Mouse (Mus musculus): Measurements from ENCODE around the gene Slc38a4. TPM values are rescaled to one million over a fixed set of nuclear protein-coding genes. Genes with fewer than 3 reads are reported as not detected.
A peak's percentile ranks its signal among the peaks of the same experiment; 100 is the strongest.

The Slc38a4 gene
- polyA plus RNA-seq, 2 experiments: 24.4 to 52.7 TPM

DNA sequence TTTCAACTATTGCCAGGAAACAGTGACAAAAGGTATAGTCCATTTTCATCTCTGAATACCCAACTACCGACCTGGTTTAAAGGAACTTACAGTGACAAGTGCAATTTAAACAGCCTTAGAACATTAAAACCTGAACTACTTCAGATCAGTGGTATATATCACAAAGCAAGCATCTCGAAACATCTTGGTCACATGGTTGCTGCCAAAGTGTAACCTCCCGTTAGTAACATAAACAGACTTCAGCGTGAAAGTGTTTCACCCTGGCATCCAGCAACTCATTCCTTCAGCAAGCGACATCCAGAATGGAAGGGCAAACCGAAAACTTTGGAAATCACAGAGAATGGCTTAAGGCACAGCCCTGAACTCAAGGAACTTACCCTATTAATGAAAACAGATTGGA is 29.1 kb downstream of the Slc38a4 start:
- DNase-seq (ENCODE audit: low read depth in 3 of 3, low spot score in 3 of 3) (no peak), ATAC-seq (ENCODE audit: insufficient read depth) (no peak)
- Histone ChIP-seq H3K4me2 (ENCODE audit: low read depth) (no peak overlapping the region), H3K27ac (no peak overlapping the region), H3K27me3 (ENCODE audit: control insufficient read depth, insufficient read depth, low read length) (no peaks in the 10 kb centered on the region), H3K9me3 (ENCODE audit: control insufficient read depth, low read length) (no peaks in the 10 kb centered on the region), H3K9ac (replicated peaks) (no peak overlapping the region), H3K4me3 (ENCODE audit: insufficient read depth in 1 of 2, low read depth in 2 of 2, low read length in 2 of 2) (no peak overlapping the region), H3K36me3 (replicated peaks; ENCODE audit: control insufficient read depth, insufficient read depth, low read depth) (no peaks in the 10 kb centered on the region), H3K4me1 (replicated peaks; ENCODE audit: control insufficient read depth in 2 of 2, insufficient read depth in 2 of 2, low read length in 1 of 2) (peaks cover 0 to 10% of the 10 kb centered on the region in 2 experiments; a peak in 2 of 4 replicates)
- no peak for TF ChIP-seq EP300 (IDR thresholded peaks at IDR 0.05; ENCODE audit: low read depth)
- WGBS (ENCODE audit: insufficient replicate concordance): 56% methylated on average over 6 of the region's 6 CpGs

DNA sequence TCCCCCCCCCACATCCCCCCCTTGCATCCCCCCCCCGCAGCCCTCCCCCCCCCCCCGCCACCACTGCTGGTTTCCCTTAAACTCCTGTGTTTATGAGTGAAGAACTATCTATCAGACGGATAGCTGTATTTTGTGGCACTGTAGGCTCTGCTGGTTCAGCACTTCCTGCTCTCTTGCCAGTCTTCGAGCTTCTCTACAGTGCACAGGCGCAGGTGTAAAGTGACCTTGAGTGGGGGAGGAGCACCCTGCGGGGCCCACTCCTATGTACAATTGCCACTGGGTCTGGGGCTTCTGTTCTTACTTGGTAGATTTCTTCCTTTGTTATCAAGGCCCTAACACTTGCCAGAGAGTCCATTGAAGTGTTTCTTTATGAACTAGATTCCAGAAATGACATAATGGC is 33.0 kb downstream of the Slc38a4 start:
- no peak overlapping the region for H3K9ac ChIP-seq (replicated peaks)
- WGBS (ENCODE audit: insufficient replicate concordance): 64% methylated on average over 4 of the region's 6 CpGs
- no peak overlapping the region for H3K4me2 ChIP-seq (ENCODE audit: low read depth)
- peaks cover 0 to 4% of the 10 kb centered on the region in 2 experiments; a peak in 2 of 4 replicates for H3K4me1 ChIP-seq (replicated peaks; ENCODE audit: control insufficient read depth in 2 of 2, insufficient read depth in 2 of 2, low read length in 1 of 2)
- H3K9me3 ChIP-seq (ENCODE audit: control insufficient read depth, low read length): no peaks in the 10 kb centered on the region
- H3K4me3 ChIP-seq (ENCODE audit: insufficient read depth in 1 of 2, low read depth in 2 of 2, low read length in 2 of 2): no peak overlapping the region
- no peak overlapping the region for H3K27ac ChIP-seq
- TF ChIP-seq EP300 (IDR thresholded peaks at IDR 0.05; ENCODE audit: low read depth) (no peak), CTCF (IDR thresholded peaks at IDR 0.05; ENCODE audit: low read depth) (no peak)
- no peaks in the 10 kb centered on the region for H3K36me3 ChIP-seq (replicated peaks; ENCODE audit: control insufficient read depth, insufficient read depth, low read depth)
- ATAC-seq (ENCODE audit: insufficient read depth) (no peak), DNase-seq (ENCODE audit: low read depth in 3 of 3, low spot score in 3 of 3) (no peak)
- no peaks in the 10 kb centered on the region for H3K27me3 ChIP-seq (ENCODE audit: control insufficient read depth, insufficient read depth, low read length)

DNA sequence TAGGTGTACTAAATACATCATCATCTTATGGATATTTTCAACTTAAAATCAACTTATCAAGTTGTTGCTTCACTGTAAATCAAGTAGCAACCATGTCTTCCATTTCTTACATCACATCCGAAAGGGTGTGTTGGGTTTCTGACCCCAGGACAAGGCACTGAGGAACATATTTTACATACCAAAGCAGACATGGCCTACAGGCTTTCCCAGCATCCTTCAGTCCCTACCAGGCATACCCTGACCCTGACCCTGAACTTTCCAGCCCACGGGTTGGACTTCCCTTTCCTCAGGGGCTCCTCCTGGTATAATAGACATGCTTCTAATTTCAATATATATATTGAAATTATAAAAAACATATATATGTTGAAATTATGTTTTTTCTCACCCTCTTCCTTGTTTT is 33.5 kb downstream of the Slc38a4 start:
- Histone ChIP-seq H3K4me2 (ENCODE audit: low read depth) (no peak overlapping the region), H3K27ac (no peak overlapping the region), H3K4me1 (replicated peaks; ENCODE audit: control insufficient read depth in 2 of 2, insufficient read depth in 2 of 2, low read length in 1 of 2) (no peaks in the 10 kb centered on the region), H3K27me3 (ENCODE audit: control insufficient read depth, insufficient read depth, low read length) (no peaks in the 10 kb centered on the region), H3K36me3 (replicated peaks; ENCODE audit: control insufficient read depth, insufficient read depth, low read depth) (no peaks in the 10 kb centered on the region), H3K9me3 (ENCODE audit: control insufficient read depth, low read length) (no peaks in the 10 kb centered on the region), H3K9ac (replicated peaks) (no peak overlapping the region), H3K4me3 (ENCODE audit: insufficient read depth in 1 of 2, low read depth in 2 of 2, low read length in 2 of 2) (no peak overlapping the region)
- TF ChIP-seq EP300 (IDR thresholded peaks at IDR 0.05; ENCODE audit: low read depth) (no peak), CTCF (IDR thresholded peaks at IDR 0.05; ENCODE audit: low read depth) (no peak)
- ATAC-seq (ENCODE audit: insufficient read depth) (no peak), DNase-seq (ENCODE audit: low read depth in 3 of 3, low spot score in 3 of 3) (no peak)
- 63% methylated on average over 2 of the region's 2 CpGs for WGBS (ENCODE audit: insufficient replicate concordance)

DNA sequence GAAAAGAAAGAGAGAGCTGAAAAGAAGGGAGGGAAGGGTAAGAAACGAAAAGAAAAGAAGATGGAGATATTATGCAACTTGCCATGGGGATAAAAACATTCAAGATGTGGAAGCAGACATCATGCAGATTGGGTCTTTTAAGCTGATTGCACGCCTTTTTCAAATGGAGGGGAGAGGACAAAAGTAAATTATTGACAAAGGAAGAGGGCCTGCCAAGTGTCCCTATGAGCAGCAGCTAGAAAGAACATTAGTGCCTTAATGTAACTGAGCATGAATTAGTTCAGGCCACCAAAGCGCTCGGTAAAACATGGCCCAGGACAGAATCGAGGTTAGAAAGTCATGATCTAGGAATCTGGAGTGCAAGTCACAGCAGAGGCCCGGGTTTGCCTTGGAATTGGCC is 35.5 kb downstream of the Slc38a4 start:
- ATAC-seq (ENCODE audit: insufficient read depth) (no peak), DNase-seq (ENCODE audit: low read depth in 3 of 3, low spot score in 3 of 3) (no peak)
- Histone ChIP-seq H3K4me2 (ENCODE audit: low read depth) (peak overlapping the region; percentile 24; the same call in 1 of the 2 replicates), H3K27me3 (ENCODE audit: control insufficient read depth, insufficient read depth, low read length) (no peaks in the 10 kb centered on the region), H3K4me3 (ENCODE audit: insufficient read depth in 1 of 2, low read depth in 2 of 2, low read length in 2 of 2) (no peak overlapping the region), H3K27ac (no peak overlapping the region), H3K4me1 (replicated peaks; ENCODE audit: control insufficient read depth in 2 of 2, insufficient read depth in 2 of 2, low read length in 1 of 2) (no peaks in the 10 kb centered on the region), H3K9me3 (ENCODE audit: control insufficient read depth, low read length) (no peaks in the 10 kb centered on the region), H3K9ac (replicated peaks) (no peak overlapping the region), H3K36me3 (replicated peaks; ENCODE audit: control insufficient read depth, insufficient read depth, low read depth) (no peaks in the 10 kb centered on the region)
- WGBS (ENCODE audit: insufficient replicate concordance): 66% methylated on average over 6 of the region's 6 CpGs
- TF ChIP-seq CTCF (IDR thresholded peaks at IDR 0.05; ENCODE audit: low read depth): no peak
- no peak for TF ChIP-seq EP300 (IDR thresholded peaks at IDR 0.05; ENCODE audit: low read depth)

DNA sequence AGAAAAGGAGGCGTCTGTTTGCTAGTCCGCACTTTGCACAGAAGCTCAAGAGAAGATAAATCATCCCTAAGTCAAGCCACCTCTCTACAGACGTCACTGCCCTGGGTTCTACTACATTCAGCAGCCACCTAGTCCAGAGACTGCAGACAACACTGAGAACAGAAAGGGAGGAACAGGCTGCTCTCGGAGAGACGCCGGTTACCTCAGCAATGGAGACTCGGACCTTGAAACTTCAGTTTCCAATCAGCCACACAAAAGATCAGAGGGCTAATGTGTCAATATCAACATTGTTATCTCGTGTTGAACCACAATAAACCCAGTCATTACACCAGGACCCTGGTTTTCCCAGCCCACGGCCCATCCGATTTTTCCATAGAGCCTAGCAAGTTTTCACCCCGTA is 36.4 kb downstream of the Slc38a4 start:
- Histone ChIP-seq H3K27ac (no peak overlapping the region), H3K9me3 (ENCODE audit: control insufficient read depth, low read length) (no peaks in the 10 kb centered on the region), H3K27me3 (ENCODE audit: control insufficient read depth, insufficient read depth, low read length) (no peaks in the 10 kb centered on the region), H3K4me1 (replicated peaks; ENCODE audit: control insufficient read depth in 2 of 2, insufficient read depth in 2 of 2, low read length in 1 of 2) (no peaks in the 10 kb centered on the region), H3K4me3 (ENCODE audit: insufficient read depth in 1 of 2, low read depth in 2 of 2, low read length in 2 of 2) (peak overlapping the region; percentile 27 to 37), H3K9ac (replicated peaks) (no peak overlapping the region), H3K36me3 (replicated peaks; ENCODE audit: control insufficient read depth, insufficient read depth, low read depth) (no peaks in the 10 kb centered on the region), H3K4me2 (ENCODE audit: low read depth) (peak overlapping the region; percentile 24; the same call in 1 of the 2 replicates)
- TF ChIP-seq EP300 (IDR thresholded peaks at IDR 0.05; ENCODE audit: low read depth) (no peak), CTCF (IDR thresholded peaks at IDR 0.05; ENCODE audit: low read depth) (no peak)
- no peak for ATAC-seq (ENCODE audit: insufficient read depth)
- WGBS (ENCODE audit: insufficient replicate concordance): 68% methylated on average over 11 of the region's 11 CpGs
- DNase-seq (ENCODE audit: low read depth in 3 of 3, low spot score in 3 of 3): no peak

Data from liver, embryonic 14.5 days (tissue).